Mouse (Mus musculus) cerebellum, adult 11-12 months (tissue): ENCODE data around the gene Exosc6.
"Not testable (repeated sequence)": the region's sequence is repeated elsewhere in the genome, so short reads cannot be mapped to it uniquely, and the experiment has no call there.

Experiments used
- DNase-seq: peaks from one replicate; pipeline ENCODE4 v3.0.0; 2022

Gene Exosc6

DNA sequence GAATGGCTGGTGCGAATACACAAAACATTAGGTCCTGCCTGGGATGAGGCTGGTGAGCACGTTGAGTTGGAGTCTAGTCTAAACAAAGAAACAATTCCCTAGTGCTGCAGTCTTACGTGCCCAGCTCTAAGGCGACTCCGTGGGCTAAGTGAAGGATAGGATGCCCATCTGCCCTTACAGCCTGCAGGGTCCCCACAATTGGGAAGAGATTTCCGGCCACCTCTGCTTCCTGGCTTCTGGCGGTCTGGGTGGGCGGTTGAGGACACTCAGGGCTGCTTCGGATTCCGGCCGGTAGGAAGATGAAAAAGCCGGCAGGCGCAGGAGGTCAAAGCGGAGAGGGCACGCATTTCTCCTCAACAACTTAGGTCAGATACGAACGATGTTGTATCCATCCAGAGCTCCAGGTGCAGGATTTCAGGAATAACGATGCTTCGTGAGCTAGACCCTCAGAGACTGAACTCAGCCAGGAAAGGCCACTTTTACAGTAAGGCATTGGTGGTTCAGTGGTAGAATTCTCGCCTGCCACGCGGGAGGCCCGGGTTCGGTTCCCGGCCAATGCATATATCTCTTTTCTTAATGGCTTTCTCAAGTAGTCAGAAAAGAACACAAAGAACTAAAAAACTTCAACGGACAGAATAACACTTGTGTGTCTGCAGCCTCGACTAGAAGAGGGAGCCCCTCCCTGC lies 6.1 kb downstream of the Exosc6 start:
- peak; percentile 86 for DNase-seq

GRCm38 (mm10) chr8:111062893-111063292 lies 6.8 kb downstream of the Exosc6 start:
- no peak for DNase-seq

GRCm38 (mm10) chr8:111066308-111066707 lies 10.2 kb downstream of the Exosc6 start:
- DNase-seq: no peak

DNA sequence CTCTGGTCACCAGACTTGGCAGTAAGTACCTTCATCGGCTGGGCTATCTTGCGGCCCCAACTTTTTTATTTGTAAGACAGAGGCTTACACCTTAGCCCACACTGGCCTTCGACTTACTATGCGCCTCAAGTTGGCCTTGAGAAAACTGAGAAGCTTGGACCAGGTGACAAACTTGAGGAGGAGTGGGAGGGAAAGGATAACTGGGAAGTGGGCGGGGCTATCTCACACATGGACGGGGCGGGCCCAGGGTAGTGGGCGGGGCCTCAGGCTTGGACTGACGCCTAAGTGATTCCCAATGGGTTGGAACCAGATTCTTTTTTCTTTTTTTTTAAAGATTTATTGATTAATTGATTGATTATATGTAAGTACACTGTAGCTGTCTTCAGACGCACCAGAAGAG lies 11.3 kb downstream of the Exosc6 start:
- DNase-seq: no peak

GRCm38 (mm10) chr8:111068660-111069059 lies 12.5 kb downstream of the Exosc6 start:
- DNase-seq: not testable (repeated sequence)

GRCm38 (mm10) chr8:111075926-111076325 lies 19.8 kb downstream of the Exosc6 start:
- DNase-seq: no peak

DNA sequence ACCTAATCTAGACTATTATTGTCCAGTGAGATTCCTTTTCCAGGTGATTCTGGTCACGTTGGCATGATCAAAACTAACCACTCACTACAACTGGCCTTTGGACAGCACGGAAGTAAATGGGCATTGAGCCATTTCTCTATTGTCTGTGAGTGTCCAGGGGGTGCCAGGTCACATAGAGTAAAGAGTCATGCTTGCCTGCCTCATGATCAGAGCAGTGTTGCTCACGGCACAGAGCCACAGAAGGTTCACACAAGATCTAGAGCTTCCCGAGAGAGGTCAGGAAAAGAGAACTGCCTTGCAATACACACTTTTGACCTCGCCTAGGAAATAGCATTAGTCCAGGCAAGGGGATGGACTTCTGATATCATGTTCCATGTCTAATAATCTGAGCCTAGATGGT lies 23.3 kb downstream of the Exosc6 start:
- DNase-seq: no peak

DNA sequence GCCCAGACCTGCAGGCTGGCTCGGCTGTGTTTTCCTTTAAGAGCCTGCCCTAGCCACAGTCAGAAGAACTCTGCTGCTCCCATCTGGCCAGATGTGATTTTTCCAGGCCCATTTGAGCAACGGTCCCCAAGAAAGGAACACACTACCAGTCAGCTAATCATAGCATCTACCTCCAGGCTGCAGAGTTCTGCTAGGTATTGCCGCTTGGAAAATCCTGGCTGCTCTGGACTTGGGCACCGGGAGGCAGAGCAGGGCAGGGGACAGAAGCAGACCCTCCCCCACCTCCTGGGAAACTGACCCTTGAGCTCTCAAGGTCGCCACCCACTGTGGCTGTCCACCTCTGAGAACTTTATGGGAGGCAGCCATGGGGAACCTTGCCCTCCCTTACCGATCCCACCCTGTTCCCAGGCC lies 23.7 kb downstream of the Exosc6 start:
- DNase-seq: no peak

GRCm38 (mm10) chr8:111081580-111082258 lies 25.6 kb downstream of the Exosc6 start:
- no peak for DNase-seq

DNA sequence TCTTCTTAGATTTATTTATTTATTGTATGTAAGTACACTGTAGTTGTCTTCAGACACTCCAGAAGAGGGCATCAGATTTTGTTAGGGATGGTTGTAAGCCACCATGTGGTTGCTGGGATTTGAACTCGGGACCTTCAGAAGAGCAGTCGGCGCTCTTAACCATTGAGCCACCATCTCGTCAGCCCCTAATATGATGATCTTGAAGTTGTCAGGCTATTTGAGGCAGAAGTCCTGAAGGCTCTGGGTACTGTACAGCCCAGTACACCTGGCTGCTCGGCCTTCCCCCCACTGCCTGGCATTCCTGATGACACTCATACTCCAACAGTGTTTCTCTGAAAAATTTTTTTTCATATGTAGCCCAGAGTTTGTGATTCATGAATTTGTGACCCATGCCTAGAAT lies 27.8 kb downstream of the Exosc6 start:
- not testable (repeated sequence) for DNase-seq

- DNase-seq: peak; percentile 57
Measured at GRCm38 (mm10) chr8:111090126-111090525, 34.0 kb downstream of the Exosc6 start.

DNA sequence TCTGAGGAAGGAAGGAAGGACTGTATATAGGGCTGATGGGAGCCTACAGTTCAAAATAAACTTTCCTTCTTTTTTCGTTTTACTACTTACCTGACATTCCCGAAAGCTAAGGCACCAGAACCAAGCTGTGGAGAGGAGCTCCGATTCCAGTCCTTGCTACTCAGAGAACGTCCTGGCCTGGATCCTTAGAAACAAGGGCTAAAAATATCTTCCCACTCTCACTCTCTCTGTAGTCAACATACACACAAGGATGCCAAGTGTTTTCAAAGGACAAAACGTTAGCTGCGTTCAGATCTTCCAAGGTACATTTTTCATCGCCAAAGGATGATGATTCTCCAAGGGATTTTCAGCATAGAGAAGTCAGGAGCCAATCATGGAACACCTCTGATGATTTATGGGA lies 35.6 kb downstream of the Exosc6 start:
- no peak for DNase-seq

- not testable (repeated sequence) for DNase-seq
Measured at GRCm38 (mm10) chr8:111092326-111092725, 36.2 kb downstream of the Exosc6 start, which contains the start of gene Clec18a. Gene Clec18a, minus strand, starts transcription at chr8:111092426.

GRCm38 (mm10) chr8:111093865-111094718 lies 38.0 kb downstream of the Exosc6 start, which contains the start of gene Pdpr:
Gene Pdpr, plus strand, starts transcription at chr8:111094630.
- peak; percentile 94 for DNase-seq

- DNase-seq: peak; percentile 28
Measured at GRCm38 (mm10) chr8:111094719-111095302, 38.7 kb downstream of the Exosc6 start.
